Mouse (Mus musculus): Measurements from ENCODE around the gene Akap3. TPM values are rescaled to one million over a fixed set of nuclear protein-coding genes. Genes with fewer than 3 reads are reported as not detected.
A peak's percentile ranks its signal among the peaks of the same experiment; 100 is the strongest.

The Akap3 gene
- 0.06 and 0.09 TPM in 2 replicates for polyA plus RNA-seq (2016; fragmentation: Nextera tagmentation; extraction: Ambion mirVana)

GRCm38 (mm10) chr6:126852881-126853280, at the start of gene Akap3:
Akap3 (plus strand) TSS chr6:126853098.
- peaks cover 8% of the 10 kb centered on the region for H3K4me1 ChIP-seq
- DNase-seq (ENCODE audit: low spot score): no peak
- H3K36me3 ChIP-seq (replicated peaks): no peaks in the 10 kb centered on the region
- no peak within 1 kb of the TSS for H3K27ac ChIP-seq (replicated peaks)
- no peaks in the 10 kb centered on the region for H3K9me3 ChIP-seq
- H3K4me3 ChIP-seq: no peak within 1 kb of the TSS
- 0 out of 2 replicates have a peak, but pooled peaks cover 4% of the 10 kb centered on the region for H3K27me3 ChIP-seq (replicated peaks; ENCODE audit: low read depth, poor library complexity, severe bottlenecking)

DNA sequence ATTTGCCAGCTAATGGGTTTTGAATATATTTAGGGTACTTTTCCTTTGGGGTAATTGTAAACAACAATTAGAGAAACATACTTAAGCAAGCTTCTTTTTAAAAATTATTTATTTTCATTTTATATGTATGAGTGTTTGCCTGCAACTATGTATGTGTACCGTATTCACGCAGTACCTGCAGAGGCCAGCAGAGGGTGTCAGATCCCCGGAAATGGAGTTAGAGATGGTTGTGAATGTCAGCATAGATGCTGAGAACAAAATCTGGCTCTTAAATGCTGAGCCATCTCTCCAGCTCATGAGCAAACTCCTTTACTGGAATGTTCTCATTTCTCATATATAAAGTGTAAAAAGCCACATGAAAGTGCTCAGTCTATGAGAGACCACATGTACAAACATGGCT, 46.1 kb upstream of the Akap3 start:
- Histone ChIP-seq H3K4me1 (no peaks in the 10 kb centered on the region), H3K27ac (replicated peaks) (no peak overlapping the region), H3K36me3 (replicated peaks) (no peaks in the 10 kb centered on the region), H3K4me3 (no peak overlapping the region), H3K9me3 (no peaks in the 10 kb centered on the region), H3K27me3 (replicated peaks; ENCODE audit: low read depth, poor library complexity, severe bottlenecking) (no peaks in the 10 kb centered on the region)
- WGBS: 87% methylated on average over 3 of the region's 3 CpGs
- DNase-seq (ENCODE audit: low spot score): no peak

DNA sequence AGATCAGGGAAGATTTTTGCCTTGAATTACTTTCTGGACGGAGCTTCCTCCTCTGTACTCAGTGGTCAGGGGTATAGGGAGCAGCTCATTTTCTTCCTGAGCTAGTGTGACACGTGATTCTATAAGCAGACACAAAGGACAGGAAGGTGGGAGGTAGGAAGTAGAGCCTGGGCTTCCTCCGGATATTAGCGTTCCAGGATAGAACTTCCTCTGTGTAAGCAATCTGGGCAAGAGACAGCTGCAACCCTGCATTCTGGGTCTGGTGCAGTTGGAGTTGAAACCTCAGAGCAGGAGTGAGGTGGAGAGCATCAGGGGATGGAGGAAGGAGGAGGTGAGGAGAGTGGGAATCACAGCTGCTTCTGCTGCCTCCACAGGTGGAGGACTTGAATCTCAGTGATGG, 44.8 kb upstream of the Akap3 start:
- Histone ChIP-seq H3K27ac (replicated peaks) (no peak overlapping the region), H3K36me3 (replicated peaks) (no peaks in the 10 kb centered on the region), H3K4me3 (no peak overlapping the region), H3K9me3 (no peaks in the 10 kb centered on the region), H3K4me1 (no peaks in the 10 kb centered on the region), H3K27me3 (replicated peaks; ENCODE audit: low read depth, poor library complexity, severe bottlenecking) (no peaks in the 10 kb centered on the region)
- 74% methylated on average over 4 of the region's 4 CpGs for WGBS
- no peak for DNase-seq (ENCODE audit: low spot score)

DNA sequence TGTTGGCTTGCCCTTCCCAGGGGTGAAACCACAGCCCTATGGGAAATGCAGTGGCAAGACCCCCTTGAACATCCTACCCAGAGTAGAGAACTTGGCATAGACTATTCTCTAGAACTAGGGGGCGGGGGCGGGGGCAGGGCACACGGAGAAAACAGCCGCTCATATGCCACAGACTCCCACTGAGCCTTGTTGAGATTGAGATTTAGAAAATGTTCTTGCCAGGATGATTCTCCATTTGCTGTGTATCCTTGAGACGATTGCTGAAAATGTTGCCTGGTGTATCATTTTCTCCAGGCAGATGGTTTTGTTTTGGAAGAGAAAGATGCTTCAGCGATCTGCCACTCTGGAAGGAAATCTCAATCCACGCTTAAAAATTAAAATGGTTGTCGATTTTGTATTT, 44.3 kb upstream of the Akap3 start:
- H3K27ac ChIP-seq (replicated peaks): no peak overlapping the region
- no peaks in the 10 kb centered on the region for H3K4me1 ChIP-seq
- 88% methylated on average over 8 of the region's 8 CpGs for WGBS
- H3K4me3 ChIP-seq: no peak overlapping the region
- H3K27me3 ChIP-seq (replicated peaks; ENCODE audit: low read depth, poor library complexity, severe bottlenecking): no peaks in the 10 kb centered on the region
- no peaks in the 10 kb centered on the region for H3K9me3 ChIP-seq
- no peaks in the 10 kb centered on the region for H3K36me3 ChIP-seq (replicated peaks)
- DNase-seq (ENCODE audit: low spot score): no peak

- Histone ChIP-seq H3K4me3 (no peak overlapping the region), H3K4me1 (no peaks in the 10 kb centered on the region), H3K9me3 (no peaks in the 10 kb centered on the region), H3K27me3 (replicated peaks; ENCODE audit: low read depth, poor library complexity, severe bottlenecking) (no peaks in the 10 kb centered on the region), H3K36me3 (replicated peaks) (no peaks in the 10 kb centered on the region), H3K27ac (replicated peaks) (no peak overlapping the region)
- WGBS: 90% methylated on average over 4 of the region's 4 CpGs
- DNase-seq (ENCODE audit: low spot score): no peak
Measured at GRCm38 (mm10) chr6:126811481-126811880, 41.4 kb upstream of the Akap3 start.

DNA sequence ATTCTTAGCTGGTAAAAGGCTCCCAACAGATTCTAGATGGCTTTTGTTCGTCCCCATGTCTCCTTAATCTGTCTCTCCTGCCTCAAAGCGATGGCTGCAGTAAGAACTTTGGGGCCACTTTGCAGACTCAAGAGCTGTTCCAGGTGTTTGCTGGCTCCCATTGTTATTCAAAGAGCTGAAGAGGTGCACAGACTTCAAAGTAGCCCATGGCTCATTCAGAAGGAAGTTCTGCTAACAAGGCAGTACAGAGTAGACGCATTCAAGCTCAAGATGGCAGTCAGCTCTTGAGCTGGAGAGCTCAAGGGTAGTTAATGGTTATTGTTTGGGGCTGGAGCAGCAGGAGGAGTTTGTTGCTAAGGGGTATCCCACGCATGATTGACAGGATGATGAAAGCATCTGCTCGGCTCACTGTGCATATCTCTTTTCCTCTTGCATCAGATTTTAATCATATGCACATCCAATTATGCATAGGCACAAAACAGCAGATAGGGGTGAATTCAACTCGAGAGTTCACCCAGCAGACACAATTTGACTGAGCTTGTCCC, 37.6 kb upstream of the Akap3 start:
- H3K27me3 ChIP-seq (replicated peaks; ENCODE audit: low read depth, poor library complexity, severe bottlenecking): no peaks in the 10 kb centered on the region
- DNase-seq (ENCODE audit: low spot score): no peak
- H3K4me3 ChIP-seq: no peak overlapping the region
- peaks cover 22% of the 10 kb centered on the region for H3K36me3 ChIP-seq (replicated peaks)
- H3K9me3 ChIP-seq: no peaks in the 10 kb centered on the region
- H3K27ac ChIP-seq (replicated peaks): no peak overlapping the region
- no peaks in the 10 kb centered on the region for H3K4me1 ChIP-seq
- WGBS: 72% methylated on average over 6 of the region's 6 CpGs

DNA sequence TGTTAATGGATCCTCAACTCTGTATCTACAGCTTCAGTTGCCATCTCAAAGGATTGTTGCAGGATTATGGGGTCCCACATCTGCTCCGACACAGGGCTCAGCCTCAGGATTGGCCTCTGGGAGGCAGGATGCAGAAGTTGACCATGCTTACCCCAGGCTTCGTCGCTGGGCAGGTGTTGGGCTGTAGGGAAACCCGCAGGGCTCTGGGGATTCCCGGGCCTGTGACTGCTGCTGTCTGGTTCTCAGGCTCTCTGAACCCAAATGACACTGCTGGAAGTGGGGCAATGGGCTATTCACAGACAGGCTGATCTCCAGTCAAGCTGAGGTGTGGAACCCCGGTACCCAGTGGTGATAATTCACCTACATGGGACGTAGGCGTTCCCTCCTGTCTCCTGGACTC, 36.6 kb upstream of the Akap3 start:
- Histone ChIP-seq H3K4me1 (no peaks in the 10 kb centered on the region), H3K27ac (replicated peaks) (no peak overlapping the region), H3K4me3 (no peak overlapping the region), H3K9me3 (no peaks in the 10 kb centered on the region), H3K36me3 (replicated peaks) (peaks cover 32% of the 10 kb centered on the region), H3K27me3 (replicated peaks; ENCODE audit: low read depth, poor library complexity, severe bottlenecking) (no peaks in the 10 kb centered on the region)
- 86% methylated on average over 8 of the region's 8 CpGs for WGBS
- no peak for DNase-seq (ENCODE audit: low spot score)

GRCm38 (mm10) chr6:126823087-126823486, 29.8 kb upstream of the Akap3 start:
- H3K27me3 ChIP-seq (replicated peaks; ENCODE audit: low read depth, poor library complexity, severe bottlenecking): no peaks in the 10 kb centered on the region
- no peaks in the 10 kb centered on the region for H3K9me3 ChIP-seq
- peaks cover 96% of the 10 kb centered on the region for H3K36me3 ChIP-seq (replicated peaks)
- 94% methylated on average over 3 of the region's 3 CpGs for WGBS
- H3K4me3 ChIP-seq: no peak overlapping the region
- no peak overlapping the region for H3K27ac ChIP-seq (replicated peaks)
- H3K4me1 ChIP-seq: no peaks in the 10 kb centered on the region
- DNase-seq (ENCODE audit: low spot score): no peak

DNA sequence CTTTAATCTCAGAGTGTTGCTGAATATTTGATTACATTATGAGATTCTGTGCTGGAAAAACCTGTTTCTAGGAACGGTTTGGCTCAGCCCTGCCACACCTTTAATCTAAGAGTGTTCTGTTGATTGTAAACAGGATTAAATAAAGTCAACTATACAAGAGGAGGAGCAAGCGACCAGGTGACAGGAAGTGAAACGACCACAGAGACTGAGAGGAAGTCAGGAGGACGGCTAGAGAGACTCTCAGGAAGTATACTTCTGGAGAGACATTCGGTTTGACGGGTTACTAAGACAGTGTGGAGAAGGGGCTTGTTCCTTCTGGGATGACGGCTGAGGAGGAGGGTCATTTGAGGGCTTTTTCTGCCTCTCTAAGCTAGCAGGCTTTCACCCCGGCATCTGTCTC, 16.3 kb upstream of the Akap3 start:
- Histone ChIP-seq H3K9me3 (no peaks in the 10 kb centered on the region), H3K4me3 (no peak overlapping the region), H3K36me3 (replicated peaks) (peaks cover 99% of the 10 kb centered on the region), H3K4me1 (no peaks in the 10 kb centered on the region), H3K27me3 (replicated peaks; ENCODE audit: low read depth, poor library complexity, severe bottlenecking) (no peaks in the 10 kb centered on the region), H3K27ac (replicated peaks) (no peak overlapping the region)
- WGBS: 85% methylated on average over 8 of the region's 8 CpGs
- DNase-seq (ENCODE audit: low spot score): no peak

DNA sequence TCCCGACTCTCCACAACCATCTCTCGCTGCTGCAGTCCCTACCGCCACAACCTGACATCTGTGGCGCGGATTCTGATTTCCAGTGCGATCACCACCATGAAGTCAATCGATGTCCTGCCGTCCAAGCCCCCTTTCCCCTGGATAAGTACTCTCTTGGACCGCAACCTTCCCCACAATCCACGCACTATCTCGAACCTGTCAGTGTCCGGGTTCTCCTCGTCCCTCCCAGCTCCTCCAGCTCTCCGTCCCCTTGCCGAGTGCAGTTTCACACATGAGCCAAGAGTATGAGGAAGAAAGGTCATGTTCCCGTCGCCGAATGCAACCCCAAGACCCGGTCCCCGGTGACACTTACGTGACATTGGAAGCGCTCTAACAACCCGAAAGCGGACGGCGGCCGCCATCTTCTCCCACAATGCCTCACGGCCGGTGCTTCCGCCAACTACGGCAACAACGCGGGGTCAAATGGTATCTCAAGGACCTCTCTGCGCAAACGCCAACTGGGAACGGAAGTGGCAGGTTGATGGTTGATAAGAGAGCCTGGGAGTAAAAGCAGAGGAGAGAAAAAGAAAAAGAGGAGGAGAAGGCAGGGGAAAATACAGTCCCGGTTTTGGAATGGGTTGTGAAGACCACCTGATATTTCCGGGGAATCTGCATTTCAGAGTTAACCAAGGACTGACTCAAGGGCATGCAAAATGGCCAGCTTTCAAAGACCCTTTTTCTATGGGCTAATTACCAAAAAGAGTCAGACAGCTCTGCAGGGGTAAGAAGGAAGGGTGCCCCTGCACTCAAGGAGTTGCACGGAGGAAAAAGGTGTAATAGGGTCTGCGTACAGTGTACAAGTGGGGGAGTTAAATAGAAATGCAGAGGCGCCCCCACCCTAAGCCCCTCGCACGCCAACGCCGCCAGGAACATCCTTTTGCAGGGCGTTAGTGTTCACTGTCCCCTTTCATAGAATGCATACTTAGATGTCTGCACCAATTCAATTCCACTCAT, 3.9 kb upstream of the Akap3 start, which contains the start of gene Ndufa9:
Gene Ndufa9, minus strand, starts transcription at position 425 of the 993 bp plus-strand sequence.
- peak; percentile 93 for DNase-seq (ENCODE audit: low spot score)
- H3K27me3 ChIP-seq (replicated peaks; ENCODE audit: low read depth, poor library complexity, severe bottlenecking): 0 out of 2 replicates have a peak, but pooled peaks cover 4% of the 10 kb centered on the region
- H3K27ac ChIP-seq (replicated peaks): peak within 1 kb of the TSS; percentile 85
- H3K4me1 ChIP-seq: peaks cover 13% of the 10 kb centered on the region
- WGBS: 7% methylated on average over 46 of the region's 46 CpGs
- H3K9me3 ChIP-seq: no peaks in the 10 kb centered on the region
- H3K36me3 ChIP-seq (replicated peaks): peaks cover 9% of the 10 kb centered on the region
- peak within 1 kb of the TSS; percentile 96 for H3K4me3 ChIP-seq

- H3K4me3 ChIP-seq: no peak overlapping the region
- no peaks in the 10 kb centered on the region for H3K9me3 ChIP-seq
- H3K27me3 ChIP-seq (replicated peaks; ENCODE audit: low read depth, poor library complexity, severe bottlenecking): no peaks in the 10 kb centered on the region
- no peak for DNase-seq (ENCODE audit: low spot score)
- 84% methylated on average over 8 of the region's 8 CpGs for WGBS
- no peaks in the 10 kb centered on the region for H3K36me3 ChIP-seq (replicated peaks)
- H3K27ac ChIP-seq (replicated peaks): no peak overlapping the region
- no peaks in the 10 kb centered on the region for H3K4me1 ChIP-seq
Measured at GRCm38 (mm10) chr6:126877118-126877517, 24.2 kb downstream of the Akap3 start.

DNA sequence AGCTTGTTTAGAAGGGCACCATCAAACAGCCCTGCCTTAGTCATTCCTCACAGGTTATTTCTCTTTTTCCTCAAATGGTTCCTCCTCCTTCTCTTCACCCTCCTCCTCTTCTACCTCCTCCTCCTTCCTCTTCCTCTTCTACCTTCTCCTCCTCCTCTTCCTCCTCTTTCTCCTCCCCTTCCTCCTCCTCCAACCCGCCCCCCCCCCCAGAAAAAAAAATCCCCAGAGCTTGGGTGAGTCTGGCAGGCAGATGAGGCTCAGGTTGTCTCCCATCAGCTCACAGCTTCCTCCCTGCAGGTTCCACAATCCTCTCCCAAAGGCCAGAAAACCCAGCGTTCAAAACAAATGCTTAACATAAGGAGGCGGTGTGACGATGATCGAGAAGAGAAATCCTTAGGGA, 54.5 kb downstream of the Akap3 start:
- WGBS: 76% methylated on average over 4 of the region's 5 CpGs
- H3K4me1 ChIP-seq: peaks cover 3% of the 10 kb centered on the region; the same call in 1 of the 2 replicates
- no peak overlapping the region for H3K4me3 ChIP-seq

DNA sequence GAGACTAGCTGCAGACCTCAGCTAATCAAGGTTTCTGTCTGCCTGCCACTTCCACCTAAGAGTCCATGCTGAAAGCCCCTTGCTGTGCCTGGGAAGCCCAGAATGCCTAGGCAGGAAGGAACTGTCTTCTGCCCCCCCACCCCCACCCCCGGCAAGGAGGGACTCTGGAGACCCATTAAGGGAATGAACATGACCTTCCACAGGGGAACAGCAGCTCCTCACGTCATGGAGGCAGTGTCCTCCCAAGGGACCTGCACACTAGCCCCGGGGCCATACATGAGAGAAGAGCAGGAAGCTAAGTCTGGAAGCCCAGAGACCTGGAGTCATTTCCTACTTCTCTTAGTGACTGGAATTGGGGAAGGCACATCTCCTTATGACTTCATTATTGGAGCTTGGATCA, 55.0 kb downstream of the Akap3 start:
- no peak overlapping the region for H3K4me3 ChIP-seq
- peak; percentile 11 for DNase-seq (ENCODE audit: low spot score)
- peaks cover 3% of the 10 kb centered on the region; the same call in 1 of the 2 replicates for H3K4me1 ChIP-seq
- no peaks in the 10 kb centered on the region for H3K27me3 ChIP-seq (replicated peaks; ENCODE audit: low read depth, poor library complexity, severe bottlenecking)
- H3K27ac ChIP-seq (replicated peaks): no peak overlapping the region
- WGBS: 64% methylated on average over 3 of the region's 3 CpGs
- no peaks in the 10 kb centered on the region for H3K36me3 ChIP-seq (replicated peaks)
- no peaks in the 10 kb centered on the region for H3K9me3 ChIP-seq

More for the DNA sequence above, 54.5 kb downstream of the Akap3 start:
- Histone ChIP-seq H3K36me3 (replicated peaks) (no peaks in the 10 kb centered on the region), H3K9me3 (no peaks in the 10 kb centered on the region), H3K27ac (replicated peaks) (no peak overlapping the region), H3K27me3 (replicated peaks; ENCODE audit: low read depth, poor library complexity, severe bottlenecking) (no peaks in the 10 kb centered on the region)
- no peak for DNase-seq (ENCODE audit: low spot score)

Measured in embryonic facial prominence, embryonic 10.5 days (tissue).